Mouse (Mus musculus) neural tube, embryonic 14.5 days (tissue): ENCODE results near the gene 4933434E20Rik. TPM values are rescaled to one million over a fixed set of nuclear protein-coding genes. Genes with fewer than 3 reads are reported as not detected.

Experiments
- ATAC-seq: fragments of 200-750 bp; cut with Nextera tagmentation; 2 replicates; pipeline ENCODE4 v1.8.0; 2017; ENCODE audit warnings: low read depth, mild to moderate bottlenecking, moderate TSS enrichment, moderate library complexity
- H3K27ac ChIP-seq: fragments of 300-500 bp; sonication (generic); 2 replicates; pipeline ENCODE4 v1.5.1; 2014; ENCODE audit warnings: low read depth, mild to moderate bottlenecking, control low read depth, low read length, moderate library complexity, mixed read lengths
- H3K27me3 ChIP-seq: fragments of 300-500 bp; sonication (generic); 2 replicates; pipeline ENCODE4 v1.6.1; 2014; ENCODE audit warnings: low read length; ENCODE audit not compliant: control insufficient read depth, insufficient read depth
- H3K36me3 ChIP-seq: fragments of 300-500 bp; sonication (generic); 2 replicates; pipeline ENCODE4 v1.6.1; 2014; ENCODE audit warnings: low read length, mixed read lengths; ENCODE audit not compliant: control insufficient read depth, insufficient read depth
- H3K4me1 ChIP-seq: fragments of 300-500 bp; sonication (generic); 2 replicates; pipeline ENCODE4 v1.6.1; 2014; ENCODE audit warnings: low read length; ENCODE audit not compliant: control insufficient read depth, insufficient read depth
- H3K4me2 ChIP-seq: fragments of 300-500 bp; sonication (generic); 2 replicates; pipeline ENCODE4 v1.6.1; 2014; ENCODE audit warnings: mild to moderate bottlenecking, low read depth, low read length, control low read depth
- H3K4me3 ChIP-seq: fragments of 300-500 bp; sonication (generic); 2 replicates; pipeline ENCODE4 v1.5.1; 2014; ENCODE audit warnings: low read depth, low read length, control low read depth, mixed read lengths
- H3K9ac ChIP-seq: fragments of 300-500 bp; sonication (generic); replicated peaks from 2 replicates; pipeline ENCODE4 v1.6.1; 2014; ENCODE audit warnings: low read depth, mild to moderate bottlenecking, control low read depth, low read length, mixed read lengths
- H3K9me3 ChIP-seq: fragments of 300-500 bp; sonication (generic); 2 replicates; pipeline ENCODE4 v1.6.1; 2016; ENCODE audit warnings: low read length; ENCODE audit not compliant: control insufficient read depth
- WGBS: fragments of 180-500 bp; shearing (Covaris S2); extraction: QIAGEN DNeasy Blood & Tissue Kit; methylation state at CpG from one replicate; pipeline ENCODE4 v1.1.7; 2014; 5-methylcytosine and 5-hydroxymethylcytosine counted together
- polyA plus RNA-seq: library from polyadenylated mRNA; unstranded; fragments of >200 nt; fragmentation: Nextera tagmentation; extraction: Ambion mirVana; gene quantifications from 2 replicates; pipeline ENCODE4 v1.2.1, GENCODE M21; 2014

The 4933434E20Rik gene
- polyA plus RNA-seq, 1 experiment from 2014 or later = 232 TPM

GRCm38 (mm10) chr3:90079133-90079762, 27.8 kb downstream of the 4933434E20Rik start:
- Histone ChIP-seq H3K9ac (peak overlapping the region; percentile 78), H3K36me3 (no peaks in the 10 kb centered on the region), H3K4me2 (peak overlapping the region; percentile 93), H3K4me1 (peaks cover 25% of the 10 kb centered on the region), H3K27me3 (no peaks in the 10 kb centered on the region), H3K27ac (peak overlapping the region; percentile 92), H3K4me3 (peak overlapping the region; percentile 89), H3K9me3 (no peaks in the 10 kb centered on the region)
- peak; percentile 96 for ATAC-seq
- under 1% methylated on average over 33 of the region's 33 CpGs for WGBS

GRCm38 (mm10) chr3:90079763-90080497, 28.5 kb downstream of the 4933434E20Rik start:
- Histone ChIP-seq H3K4me2 (peak overlapping the region; percentile 93), H3K27me3 (no peaks in the 10 kb centered on the region), H3K9me3 (no peaks in the 10 kb centered on the region), H3K27ac (peak overlapping the region; percentile 92), H3K9ac (peak overlapping the region; percentile 78), H3K36me3 (no peaks in the 10 kb centered on the region), H3K4me1 (peaks cover 28% of the 10 kb centered on the region), H3K4me3 (peak overlapping the region; percentile 89)
- peak; percentile 72 for ATAC-seq
- under 1% methylated on average over 53 of the region's 53 CpGs for WGBS

- peak overlapping the region; percentile 92; the same call in 1 of the 2 replicates for H3K27ac ChIP-seq
- H3K4me2 ChIP-seq = peak overlapping the region; percentile 93
- H3K9ac ChIP-seq = peak overlapping the region; percentile 78
- H3K4me1 ChIP-seq = peaks cover 28% of the 10 kb centered on the region
- peak overlapping the region; percentile 89 for H3K4me3 ChIP-seq
- ATAC-seq = no peak
- H3K27me3 ChIP-seq = no peaks in the 10 kb centered on the region
- no peaks in the 10 kb centered on the region for H3K9me3 ChIP-seq
- WGBS = 1% methylated on average over 6 of the region's 6 CpGs
- H3K36me3 ChIP-seq = no peaks in the 10 kb centered on the region
Measured at GRCm38 (mm10) chr3:90080498-90080863, 29.0 kb downstream of the 4933434E20Rik start.

- no peak for ATAC-seq
- 84% methylated on average over 5 of the region's 5 CpGs for WGBS
- Histone ChIP-seq H3K4me2 (peak overlapping the region; percentile 93; the same call in 1 of the 2 replicates), H3K4me1 (peaks cover 28% of the 10 kb centered on the region), H3K9me3 (no peaks in the 10 kb centered on the region), H3K4me3 (peak overlapping the region; percentile 4; the same call in 1 of the 2 replicates), H3K36me3 (no peaks in the 10 kb centered on the region), H3K27ac (no peak overlapping the region), H3K9ac (no peak overlapping the region), H3K27me3 (no peaks in the 10 kb centered on the region)
Measured at GRCm38 (mm10) chr3:90081365-90082240, 30.2 kb downstream of the 4933434E20Rik start.

- 66% methylated on average over 5 of the region's 5 CpGs for WGBS
- no peak for ATAC-seq
- Histone ChIP-seq H3K4me1 (peaks cover 28% of the 10 kb centered on the region), H3K27ac (no peak overlapping the region; the same call in 1 of the 2 replicates), H3K27me3 (no peaks in the 10 kb centered on the region), H3K4me2 (no peak overlapping the region), H3K4me3 (no peak overlapping the region), H3K9me3 (no peaks in the 10 kb centered on the region), H3K36me3 (peaks cover 13% of the 10 kb centered on the region), H3K9ac (no peak overlapping the region)
Measured at GRCm38 (mm10) chr3:90083034-90083433, 31.6 kb downstream of the 4933434E20Rik start.

GRCm38 (mm10) chr3:90083698-90084324, 32.4 kb downstream of the 4933434E20Rik start:
- no peak overlapping the region for H3K9ac ChIP-seq
- no peak overlapping the region for H3K4me3 ChIP-seq
- H3K27me3 ChIP-seq = no peaks in the 10 kb centered on the region
- H3K4me2 ChIP-seq = peak overlapping the region; percentile 6; the same call in 1 of the 2 replicates
- 47% methylated on average over 3 of the region's 3 CpGs for WGBS
- no peaks in the 10 kb centered on the region for H3K9me3 ChIP-seq
- ATAC-seq = no peak
- H3K4me1 ChIP-seq = peaks cover 28% of the 10 kb centered on the region
- H3K36me3 ChIP-seq = peaks cover 21% of the 10 kb centered on the region
- H3K27ac ChIP-seq = peak overlapping the region; percentile 16; the same call in 1 of the 2 replicates

GRCm38 (mm10) chr3:90084790-90085189, 33.4 kb downstream of the 4933434E20Rik start:
- H3K9ac ChIP-seq = no peak overlapping the region
- no peaks in the 10 kb centered on the region for H3K27me3 ChIP-seq
- peaks cover 28% of the 10 kb centered on the region for H3K4me1 ChIP-seq
- no peak overlapping the region for H3K4me2 ChIP-seq
- H3K36me3 ChIP-seq = peaks cover 30% of the 10 kb centered on the region
- H3K4me3 ChIP-seq = no peak overlapping the region
- ATAC-seq = no peak
- H3K9me3 ChIP-seq = no peaks in the 10 kb centered on the region
- 74% methylated on average over 4 of the region's 4 CpGs for WGBS
- H3K27ac ChIP-seq = no peak overlapping the region

GRCm38 (mm10) chr3:90085281-90085680, 33.8 kb downstream of the 4933434E20Rik start:
- Histone ChIP-seq H3K27me3 (no peaks in the 10 kb centered on the region), H3K9ac (no peak overlapping the region), H3K4me1 (peaks cover 28% of the 10 kb centered on the region), H3K4me3 (no peak overlapping the region), H3K9me3 (no peaks in the 10 kb centered on the region), H3K4me2 (no peak overlapping the region), H3K27ac (no peak overlapping the region), H3K36me3 (peaks cover 35% of the 10 kb centered on the region)
- 86% methylated on average over 6 of the region's 6 CpGs for WGBS
- ATAC-seq = no peak
